Mouse (Mus musculus) R1 (cell line): ENCODE results near the gene 2210408I21Rik.

Source experiments
- DNase-seq: peaks from one replicate; pipeline ENCODE4 v3.0.0-alpha.2; 2018; ENCODE audit warnings: low read depth, low spot score

The 2210408I21Rik gene

GRCm38 (mm10) chr13:77478425-77479119, 343.2 kb downstream of the 2210408I21Rik start:
- DNase-seq, result no peak

GRCm38 (mm10) chr13:77489938-77490651, 354.8 kb downstream of the 2210408I21Rik start:
- DNase-seq, result no peak

DNA sequence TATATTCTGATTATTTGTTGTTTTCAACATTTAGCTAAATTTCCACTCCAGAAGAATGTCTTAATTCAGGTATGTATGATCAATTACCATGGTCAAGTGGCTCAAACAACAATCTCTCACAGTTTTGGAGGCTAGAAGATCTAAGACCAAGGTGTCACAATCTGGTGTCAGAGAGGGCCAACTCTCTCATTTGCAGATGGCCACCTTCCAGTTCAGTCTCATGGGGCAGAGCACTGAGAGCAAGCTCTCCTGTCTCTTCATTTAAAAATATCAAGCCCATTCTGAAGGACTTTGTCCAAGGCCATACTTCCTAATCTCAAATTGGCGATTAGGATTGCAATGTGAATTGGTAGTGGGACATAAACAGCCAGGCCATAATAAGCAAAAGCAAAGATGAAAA, 378.7 kb downstream of the 2210408I21Rik start:
- no peak for DNase-seq

DNA sequence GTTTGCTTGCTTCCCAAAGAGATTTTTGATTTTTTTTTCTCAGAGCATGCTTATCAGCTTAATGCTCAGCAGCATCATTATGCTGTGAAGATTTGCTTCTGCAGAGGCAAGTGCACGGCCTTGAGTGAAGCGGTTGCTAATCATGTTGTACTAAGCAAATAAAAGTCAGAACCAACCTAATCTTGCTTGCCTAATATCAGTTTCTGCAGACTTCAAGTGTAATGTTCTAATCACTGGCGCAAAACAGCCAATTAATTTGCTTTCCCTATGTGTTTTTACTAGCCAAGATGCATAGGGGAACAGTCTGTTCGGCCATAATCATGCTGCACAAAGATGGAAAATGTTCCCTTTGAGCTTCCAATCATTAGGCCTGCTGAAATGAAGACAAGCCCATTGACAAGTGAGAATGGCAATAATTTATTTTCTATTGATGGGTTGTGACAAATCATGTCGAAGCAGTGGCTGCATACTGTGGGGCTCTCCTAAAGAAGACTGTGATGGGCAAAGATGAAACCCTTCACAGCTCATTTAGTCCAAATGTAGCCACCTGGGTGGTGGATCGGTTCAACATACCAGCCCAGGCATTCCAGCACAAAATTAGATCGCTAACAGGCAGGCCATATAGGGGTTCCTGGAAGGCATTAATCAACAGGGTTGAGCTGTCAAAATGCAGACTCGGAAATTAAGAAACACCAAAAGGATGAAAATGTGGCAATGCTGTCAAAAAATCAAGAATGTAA, 393.8 kb downstream of the 2210408I21Rik start:
- no peak for DNase-seq

DNA sequence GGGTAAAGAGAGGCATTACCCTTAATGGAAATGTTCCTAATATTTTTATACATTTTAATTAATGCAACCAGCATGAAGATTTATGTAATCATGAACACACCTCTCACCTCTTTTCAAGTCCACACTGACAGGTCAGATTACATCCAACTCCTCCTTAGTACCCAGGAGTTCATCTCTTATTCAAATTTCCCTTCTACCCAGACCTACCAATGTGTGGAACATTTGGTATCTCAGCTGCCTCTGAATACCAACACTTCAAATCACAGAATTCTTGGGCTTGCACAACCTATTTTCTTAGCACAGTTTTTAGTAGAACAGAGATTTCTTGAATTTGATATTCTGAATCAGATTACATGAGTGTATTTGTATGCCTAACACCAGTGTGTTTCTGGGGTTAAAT, 394.4 kb downstream of the 2210408I21Rik start:
- DNase-seq, result no peak

GRCm38 (mm10) chr13:77537466-77537865, 402.1 kb downstream of the 2210408I21Rik start:
- peak; percentile 68 for DNase-seq

DNA sequence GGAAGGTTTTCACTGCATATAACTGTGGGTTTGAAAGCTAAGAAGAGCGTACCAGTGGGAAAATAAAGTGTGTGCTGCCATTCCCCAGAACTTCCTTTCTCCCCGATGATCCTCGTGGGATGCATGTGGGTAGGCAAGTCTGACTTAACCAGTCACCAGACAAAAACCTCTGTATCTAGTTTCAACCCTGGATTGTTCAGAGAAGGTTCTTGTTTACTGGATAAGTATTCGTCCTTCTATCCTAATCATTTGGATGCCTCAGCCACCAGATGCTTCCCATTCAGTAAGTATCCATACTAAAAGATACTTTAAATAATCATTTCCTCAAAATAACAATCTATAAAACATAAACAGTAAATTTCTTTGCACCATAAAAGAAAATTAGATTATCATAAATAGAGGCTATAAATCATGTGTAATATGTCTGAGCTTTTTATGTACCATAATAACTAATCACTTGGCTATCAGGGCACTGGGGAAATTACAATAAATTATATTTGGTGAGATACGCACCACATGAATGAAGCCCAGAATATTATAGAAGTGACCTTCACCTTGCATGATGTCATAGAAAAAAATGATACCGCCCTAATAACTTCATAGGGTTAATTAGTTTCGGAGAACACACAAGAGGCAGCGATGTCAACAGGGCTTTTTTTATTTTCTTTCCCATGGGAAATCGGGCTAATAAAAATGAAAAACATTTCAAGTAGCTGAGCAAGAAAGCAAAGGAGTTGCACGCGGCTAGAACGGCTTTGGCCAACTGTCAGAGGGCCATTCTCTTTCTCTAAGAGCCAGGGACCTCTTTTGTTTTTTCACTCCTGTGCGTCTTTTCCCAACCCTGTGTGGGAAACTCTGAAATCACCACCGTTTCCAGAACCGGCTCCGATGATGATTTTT, 412.4 kb downstream of the 2210408I21Rik start:
- DNase-seq, result no peak

- peak; percentile 34 for DNase-seq
Observed at GRCm38 (mm10) chr13:77548386-77548695, 413.0 kb downstream of the 2210408I21Rik start.

GRCm38 (mm10) chr13:77548750-77549149, 413.4 kb downstream of the 2210408I21Rik start:
- DNase-seq, result no peak

- DNase-seq, result no peak
Observed at GRCm38 (mm10) chr13:77594011-77594410, 458.7 kb downstream of the 2210408I21Rik start.

DNA sequence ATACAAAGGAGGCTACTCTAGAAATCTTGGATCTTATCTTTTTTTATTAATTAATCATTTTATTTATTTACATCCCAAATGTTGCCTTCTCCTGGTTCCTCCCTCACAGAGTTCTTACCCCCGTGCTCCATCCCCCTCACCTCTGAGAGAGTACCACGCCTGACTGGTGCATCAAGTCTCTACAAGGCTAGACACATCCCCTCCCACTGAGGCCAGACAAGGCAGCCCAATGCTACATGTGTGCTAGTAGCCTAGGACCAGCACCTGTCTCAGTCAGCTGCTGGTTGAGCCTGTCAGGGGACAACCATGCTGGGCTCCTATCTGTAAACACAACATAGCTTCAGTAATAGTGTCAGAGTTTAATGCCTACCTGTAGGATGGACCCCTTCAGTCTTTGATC, 480.0 kb downstream of the 2210408I21Rik start:
- no peak for DNase-seq
